Mouse (Mus musculus) midbrain, embryonic 10.5 days (tissue): Measurements from ENCODE around the gene Ormdl2. TPM values are rescaled to one million over a fixed set of nuclear protein-coding genes. Genes with fewer than 3 reads are reported as not detected.
A peak's percentile ranks its signal among the peaks of the same experiment; 100 is the strongest.
"Not testable (repeated sequence)": the region's sequence is repeated elsewhere in the genome, so short reads cannot be mapped to it uniquely, and the experiment has no call there.

Experiments
- DNase-seq: peaks from one replicate; pipeline ENCODE4 v3.0.0-alpha.2; 2017; ENCODE audit warnings: low spot score
- H3K27ac ChIP-seq: fragments of 300-500 bp; sonication (generic); replicated peaks from 2 replicates; pipeline ENCODE4 v1.5.1; 2016; ENCODE audit warnings: mild to moderate bottlenecking
- H3K27me3 ChIP-seq: fragments of 300-500 bp; sonication (generic); 2 replicates; pipeline ENCODE4 v1.6.1; 2016; ENCODE audit warnings: low read depth, mild to moderate bottlenecking; ENCODE audit not compliant: poor library complexity, severe bottlenecking
- H3K36me3 ChIP-seq: fragments of 300-500 bp; sonication (generic); 2 replicates; pipeline ENCODE4 v1.6.1; 2016; ENCODE audit warnings: mild to moderate bottlenecking, moderate library complexity
- H3K4me1 ChIP-seq: fragments of 300-500 bp; sonication (generic); 2 replicates; pipeline ENCODE4 v1.6.1; 2016
- H3K4me3 ChIP-seq: fragments of 300-500 bp; sonication (generic); 2 replicates; pipeline ENCODE4 v1.5.1; 2016; ENCODE audit warnings: mild to moderate bottlenecking, moderate library complexity
- H3K9me3 ChIP-seq: fragments of 300-500 bp; sonication (generic); replicated peaks from 2 replicates; pipeline ENCODE4 v1.6.1; 2016; ENCODE audit warnings: mild to moderate bottlenecking
- WGBS: fragments of 180-500 bp; shearing (Covaris S2); methylation state at CpG from one replicate; pipeline ENCODE4 v1.1.7; 2016; 5-methylcytosine and 5-hydroxymethylcytosine counted together
- polyA plus RNA-seq: library from polyadenylated mRNA; unstranded; fragments of >200 nt; fragmentation: Nextera tagmentation; extraction: Ambion mirVana; gene quantifications from 2 replicates; pipeline ENCODE4 v1.2.1, GENCODE M21; 2016

The Ormdl2 gene
- polyA plus RNA-seq, 1 experiment from 2014 or later: 100 TPM

- no peak overlapping the region for H3K4me3 ChIP-seq
- H3K27ac ChIP-seq: no peak overlapping the region
- WGBS: 97% methylated on average over 9 of the region's 9 CpGs
- peaks cover 23% of the 10 kb centered on the region for H3K4me1 ChIP-seq
- no peak for DNase-seq
- no peaks in the 10 kb centered on the region for H3K27me3 ChIP-seq
- H3K36me3 ChIP-seq: peaks cover 57% of the 10 kb centered on the region
- no peaks in the 10 kb centered on the region for H3K9me3 ChIP-seq
These were observed 2.4 kb upstream of the Ormdl2 start for GRCm38 (mm10) chr10:128823821-128824220.

DNA sequence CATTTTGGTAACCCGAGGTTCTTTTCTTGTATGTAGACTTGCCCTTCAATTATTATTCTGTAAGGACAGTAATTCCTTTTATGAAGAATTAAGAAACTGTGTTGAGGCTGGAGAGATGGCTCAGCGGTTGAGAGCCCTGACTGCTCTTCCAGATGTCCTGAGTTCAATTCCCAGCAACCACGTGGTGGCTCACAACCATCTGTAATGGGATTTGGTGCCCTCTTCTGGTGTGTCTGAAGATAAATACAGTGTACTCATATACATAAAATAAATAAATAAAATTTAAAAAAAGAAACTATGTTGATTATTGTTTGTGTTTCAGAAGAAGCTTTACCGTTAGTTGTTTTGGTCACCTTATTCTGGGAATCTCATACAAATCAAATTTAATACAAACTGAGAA is 1.6 kb upstream of the Ormdl2 start:
- H3K4me1 ChIP-seq: peaks cover 23% of the 10 kb centered on the region
- peaks cover 60% of the 10 kb centered on the region for H3K36me3 ChIP-seq
- 74% methylated on average over 4 of the region's 4 CpGs for WGBS
- DNase-seq, H3K9me3 ChIP-seq, H3K27me3 ChIP-seq, H3K27ac ChIP-seq: not testable (repeated sequence)
- H3K4me3 ChIP-seq: peak overlapping the region; percentile 72

- Histone ChIP-seq H3K4me3 (peak overlapping the region; percentile 72), H3K9me3 (no peaks in the 10 kb centered on the region), H3K36me3 (peaks cover 61% of the 10 kb centered on the region), H3K27me3 (no peaks in the 10 kb centered on the region), H3K4me1 (peaks cover 23% of the 10 kb centered on the region), H3K27ac (peak overlapping the region; percentile 87)
- WGBS: 6% methylated on average over 13 of the region's 13 CpGs
- no peak for DNase-seq
These were observed 690 bp upstream of the Ormdl2 start for GRCm38 (mm10) chr10:128822135-128822534.

DNA sequence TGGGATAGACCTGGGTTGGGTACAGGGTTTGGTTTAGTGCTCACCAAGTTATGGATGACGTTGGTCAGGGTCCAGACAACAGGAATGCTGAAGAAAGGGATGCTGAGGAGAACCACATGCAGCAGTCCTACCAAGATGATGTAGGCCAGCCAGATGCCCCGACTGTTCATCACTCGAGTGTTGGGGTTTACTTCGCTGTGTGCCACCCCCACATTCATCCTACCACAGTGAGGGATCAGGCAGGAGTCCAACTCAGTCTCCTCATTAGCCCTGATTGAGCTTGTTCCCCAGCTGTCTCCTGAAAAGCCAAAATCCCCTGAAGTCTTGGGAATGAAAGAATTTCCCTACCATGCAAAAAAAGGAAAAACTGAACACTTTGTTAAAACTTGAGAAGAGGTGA is 1.2 kb downstream of the Ormdl2 start:
- no peaks in the 10 kb centered on the region for H3K27me3 ChIP-seq
- WGBS: 92% methylated on average over 4 of the region's 4 CpGs
- H3K4me3 ChIP-seq: peak overlapping the region; percentile 72; the same call in 1 of the 2 replicates
- peaks cover 61% of the 10 kb centered on the region for H3K36me3 ChIP-seq
- DNase-seq: no peak
- H3K9me3 ChIP-seq: no peaks in the 10 kb centered on the region
- peaks cover 23% of the 10 kb centered on the region for H3K4me1 ChIP-seq
- no peak overlapping the region for H3K27ac ChIP-seq

DNA sequence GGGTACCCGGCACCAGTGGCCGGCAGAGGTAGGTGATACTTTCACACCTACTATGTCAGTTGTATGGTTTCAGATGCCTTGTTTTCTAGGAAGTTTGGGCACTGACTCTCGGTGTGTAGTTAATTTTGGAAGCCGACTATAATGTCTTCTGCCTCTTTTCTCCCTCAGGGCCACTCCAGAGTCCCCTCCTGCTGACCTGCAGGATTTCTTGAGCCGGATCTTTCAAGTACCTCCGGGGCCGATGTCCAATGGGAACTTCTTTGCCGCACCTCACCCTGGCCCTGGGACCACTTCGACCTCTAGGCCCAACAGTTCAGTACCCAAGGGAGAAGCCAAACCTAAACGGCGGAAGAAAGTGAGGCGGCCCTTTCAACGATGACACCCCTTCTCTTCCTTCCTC is 4.4 kb downstream of the Ormdl2 start, which contains the start of gene Sarnp:
Gene Sarnp (plus strand): TSS at position 301 of the 400 bp plus-strand sequence.
- DNase-seq: no peak
- Histone ChIP-seq H3K4me1 (peaks cover 10% of the 10 kb centered on the region), H3K9me3 (no peaks in the 10 kb centered on the region), H3K36me3 (peaks cover 75% of the 10 kb centered on the region), H3K4me3 (no peak within 1 kb of the TSS), H3K27me3 (no peaks in the 10 kb centered on the region), H3K27ac (no peak within 1 kb of the TSS)
- WGBS: 97% methylated on average over 13 of the region's 13 CpGs

- H3K4me3 ChIP-seq: peak overlapping the region; percentile 88
- no peaks in the 10 kb centered on the region for H3K27me3 ChIP-seq
- H3K27ac ChIP-seq: no peak overlapping the region
- DNase-seq: no peak
- H3K9me3 ChIP-seq: no peaks in the 10 kb centered on the region
- peaks cover 45% of the 10 kb centered on the region for H3K36me3 ChIP-seq
- peaks cover 60% of the 10 kb centered on the region for H3K4me1 ChIP-seq
- 96% methylated on average over 8 of the region's 8 CpGs for WGBS
These were observed 14.4 kb downstream of the Ormdl2 start for GRCm38 (mm10) chr10:128807018-128807417.

- Histone ChIP-seq H3K27me3 (no peaks in the 10 kb centered on the region), H3K9me3 (no peaks in the 10 kb centered on the region), H3K4me1 (peaks cover 60% of the 10 kb centered on the region), H3K27ac (peak overlapping the region; percentile 97), H3K36me3 (peaks cover 53% of the 10 kb centered on the region), H3K4me3 (peak overlapping the region; percentile 88)
- no peak for DNase-seq
- WGBS: 66% methylated on average over 6 of the region's 6 CpGs
These were observed 15.4 kb downstream of the Ormdl2 start for GRCm38 (mm10) chr10:128806086-128806485.

DNA sequence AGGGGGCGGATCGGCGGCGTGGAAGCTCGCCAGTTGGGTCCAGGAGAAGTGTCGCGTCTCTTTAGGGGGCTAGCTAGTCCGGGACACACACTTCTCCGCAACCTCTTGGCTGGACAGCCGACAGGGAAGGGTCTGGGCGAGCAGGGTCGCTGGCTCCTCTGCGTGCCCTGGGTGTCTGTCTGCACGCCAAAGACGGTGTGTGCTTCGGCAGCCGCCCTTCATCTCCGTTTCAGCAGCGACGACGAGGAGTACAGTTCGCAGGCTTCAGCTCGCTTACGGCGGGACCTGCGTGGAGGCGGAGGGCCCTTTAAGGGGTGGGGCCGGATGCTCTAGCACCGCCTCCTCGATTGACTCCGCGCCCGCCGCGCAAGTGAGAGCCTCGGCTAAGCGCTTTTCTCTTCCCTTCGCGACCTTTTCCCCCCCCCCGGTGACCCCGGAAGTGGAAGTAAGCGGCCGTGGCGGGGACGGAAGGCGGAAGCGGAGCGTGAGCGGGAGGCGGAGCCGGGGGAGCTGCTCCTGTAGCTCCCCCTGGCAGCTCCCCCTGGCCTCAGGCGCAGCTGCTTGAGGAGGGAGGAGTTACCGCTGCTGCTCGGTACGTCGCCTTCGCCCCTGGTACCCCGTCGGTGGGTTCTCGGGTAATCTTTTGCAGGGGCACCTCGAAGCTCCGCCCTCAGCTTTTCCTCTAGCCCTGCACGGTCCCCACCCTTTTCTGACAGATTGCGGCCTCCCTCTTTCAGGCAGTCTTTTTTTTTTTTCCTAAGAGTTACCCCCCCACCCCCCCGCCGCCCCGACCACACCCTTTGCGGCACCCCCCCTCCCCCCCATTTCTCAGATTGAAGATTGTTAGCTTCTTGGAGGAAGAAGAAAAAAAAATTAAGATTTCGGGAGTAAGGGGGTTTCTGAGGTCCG is 16.1 kb downstream of the Ormdl2 start:
- Histone ChIP-seq H3K4me1 (peaks cover 60% of the 10 kb centered on the region), H3K36me3 (peaks cover 59% of the 10 kb centered on the region), H3K4me3 (peak overlapping the region; percentile 88), H3K27ac (peak overlapping the region; percentile 97), H3K9me3 (no peaks in the 10 kb centered on the region), H3K27me3 (no peaks in the 10 kb centered on the region)
- under 1% methylated on average over 70 of the region's 70 CpGs for WGBS
- peak; percentile 99 for DNase-seq

DNA sequence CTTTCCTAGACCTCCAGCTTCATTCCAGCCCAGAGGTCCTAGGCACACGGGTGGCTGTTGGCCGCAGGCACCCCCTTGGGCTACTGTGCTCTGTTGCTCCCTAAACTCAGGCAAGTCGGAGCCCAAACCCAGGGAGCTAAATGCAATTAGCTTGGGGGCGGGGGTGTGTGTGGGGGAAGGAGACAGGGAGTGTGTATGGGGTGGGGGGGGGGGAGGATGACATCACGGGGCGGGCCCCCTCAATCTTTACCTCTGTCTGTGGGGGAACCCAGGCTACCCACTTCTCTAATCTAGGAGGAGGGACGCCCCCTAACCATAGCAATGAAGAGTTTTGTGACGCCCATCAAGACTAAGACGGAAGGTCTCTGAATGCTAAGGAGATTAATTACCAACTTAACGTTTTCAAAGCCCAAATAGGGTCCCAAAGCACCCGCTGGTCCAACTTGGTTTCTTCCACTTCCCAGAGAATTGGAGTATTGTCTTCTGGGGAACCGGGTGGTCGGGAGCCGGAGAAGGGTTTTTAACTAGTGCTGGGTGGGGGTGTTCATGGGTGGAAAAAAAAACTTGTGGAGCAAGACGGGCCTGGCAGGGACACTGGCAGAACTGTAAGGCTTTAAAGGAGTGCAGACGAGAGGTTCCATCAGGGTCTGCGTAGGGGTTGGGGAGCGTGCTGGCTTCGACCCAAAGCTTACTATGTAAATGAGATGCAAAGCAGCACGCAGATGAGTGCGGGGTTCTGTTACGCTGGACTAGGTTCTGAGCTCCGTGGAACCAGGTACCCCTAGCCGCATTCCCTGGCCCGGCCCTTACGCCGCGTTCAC is 17.0 kb downstream of the Ormdl2 start, which contains the start of gene Tmem198b:
Gene Tmem198b (minus strand): TSS at position 100 of the 821 bp plus-strand sequence.
- peaks cover 60% of the 10 kb centered on the region for H3K36me3 ChIP-seq
- H3K27ac ChIP-seq: peak within 1 kb of the TSS; percentile 97
- H3K4me3 ChIP-seq: peak within 1 kb of the TSS; percentile 88
- H3K9me3 ChIP-seq: no peaks in the 10 kb centered on the region
- H3K27me3 ChIP-seq: no peaks in the 10 kb centered on the region
- peaks cover 58% of the 10 kb centered on the region for H3K4me1 ChIP-seq
- DNase-seq: peak; percentile 84
- under 1% methylated on average over 28 of the region's 28 CpGs for WGBS

GRCm38 (mm10) chr10:128803771-128804270 is 17.6 kb downstream of the Ormdl2 start, which contains the start of gene Dnajc14:
TSS of gene Dnajc14 (plus strand) at chr10:128804062.
- peaks cover 51% of the 10 kb centered on the region for H3K4me1 ChIP-seq
- H3K4me3 ChIP-seq: peak within 1 kb of the TSS; percentile 88
- H3K27me3 ChIP-seq: no peaks in the 10 kb centered on the region
- no peak for DNase-seq
- H3K9me3 ChIP-seq: no peaks in the 10 kb centered on the region
- H3K36me3 ChIP-seq: peaks cover 60% of the 10 kb centered on the region
- peak within 1 kb of the TSS; percentile 97 for H3K27ac ChIP-seq
- WGBS: under 1% methylated on average over 14 of the region's 14 CpGs

DNA sequence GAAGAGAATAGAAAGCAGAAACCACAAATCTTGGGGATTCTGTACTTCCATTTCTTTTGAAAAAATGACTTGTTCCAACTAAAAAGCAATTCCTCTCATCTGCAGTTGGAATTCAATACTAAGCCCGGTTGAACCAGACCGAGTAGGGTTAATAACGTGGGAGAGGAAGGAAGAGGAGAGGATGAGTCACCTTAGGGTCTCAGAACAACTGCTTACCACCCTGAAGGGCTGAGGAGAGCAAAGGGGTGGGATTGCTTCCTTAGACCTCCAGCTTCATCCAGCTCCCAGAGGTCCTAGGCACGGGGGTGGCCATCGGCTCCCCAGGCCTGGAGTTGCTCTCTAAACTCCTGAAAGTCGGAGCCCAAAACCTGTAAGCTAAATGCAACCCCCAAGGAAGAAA is 18.1 kb downstream of the Ormdl2 start:
- H3K4me3 ChIP-seq: peak overlapping the region; percentile 88
- H3K27me3 ChIP-seq: no peaks in the 10 kb centered on the region
- no peaks in the 10 kb centered on the region for H3K9me3 ChIP-seq
- WGBS: 16% methylated on average over 6 of the region's 6 CpGs
- no peak for DNase-seq
- peak overlapping the region; percentile 97 for H3K27ac ChIP-seq
- peaks cover 60% of the 10 kb centered on the region for H3K36me3 ChIP-seq
- peaks cover 46% of the 10 kb centered on the region for H3K4me1 ChIP-seq

DNA sequence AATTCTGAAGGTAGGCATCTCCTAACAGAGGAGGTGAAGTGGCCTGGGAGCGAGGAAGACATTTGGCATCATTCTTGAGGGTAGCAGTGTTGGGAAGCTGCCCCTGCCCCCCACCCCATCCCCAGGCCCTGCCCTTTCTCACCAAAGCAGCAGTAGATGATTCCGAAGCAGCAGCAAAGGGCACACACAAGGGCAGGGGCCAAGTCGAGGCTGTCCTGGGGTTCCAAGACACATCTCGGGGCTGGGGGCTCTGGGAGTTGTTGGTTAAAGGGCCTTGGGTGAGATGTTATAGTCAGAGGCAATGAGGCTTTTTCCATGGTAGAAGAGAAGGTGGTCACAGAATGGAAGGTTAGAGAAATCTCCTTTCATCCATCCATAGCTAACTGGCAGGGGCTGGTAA is 18.5 kb downstream of the Ormdl2 start:
- DNase-seq: no peak
- no peaks in the 10 kb centered on the region for H3K9me3 ChIP-seq
- H3K27me3 ChIP-seq: no peaks in the 10 kb centered on the region
- peak overlapping the region; percentile 97 for H3K27ac ChIP-seq
- H3K4me1 ChIP-seq: peaks cover 42% of the 10 kb centered on the region
- WGBS: 61% methylated on average over 4 of the region's 4 CpGs
- H3K36me3 ChIP-seq: peaks cover 59% of the 10 kb centered on the region
- H3K4me3 ChIP-seq: peak overlapping the region; percentile 88
